Mouse (Mus musculus) ZHBTc4 (cell line): Measurements from ENCODE around the gene Tha1.
A peak's percentile ranks its signal among the peaks of the same experiment; 100 is the strongest.

Experiments
- DNase-seq: peaks from one replicate; pipeline ENCODE4 v3.0.0-alpha.2; 2011; ENCODE audit warnings: low read depth, low spot score

The Tha1 gene

GRCm38 (mm10) chr11:117872861-117873608 lies at the start of gene Tha1:
Gene Tha1 (minus strand): TSS chr11:117873481.
- DNase-seq = no peak

GRCm38 (mm10) chr11:117919211-117919610 lies 45.9 kb upstream of the Tha1 start:
- DNase-seq = no peak

- DNase-seq = no peak
Observed at GRCm38 (mm10) chr11:117918541-117918940, 45.3 kb upstream of the Tha1 start.

- no peak for DNase-seq
Observed at GRCm38 (mm10) chr11:117915837-117916236, 42.6 kb upstream of the Tha1 start.

- DNase-seq = no peak
Observed at GRCm38 (mm10) chr11:117915341-117915740, 42.1 kb upstream of the Tha1 start.

GRCm38 (mm10) chr11:117914531-117914930 lies 41.2 kb upstream of the Tha1 start:
- no peak for DNase-seq

- peak; percentile 95 for DNase-seq
Observed at GRCm38 (mm10) chr11:117912684-117913352, 39.5 kb upstream of the Tha1 start.

- DNase-seq = no peak
Observed at GRCm38 (mm10) chr11:117909337-117909736, 36.1 kb upstream of the Tha1 start.

GRCm38 (mm10) chr11:117904442-117904841 lies 31.2 kb upstream of the Tha1 start:
- no peak for DNase-seq

GRCm38 (mm10) chr11:117902282-117902681 lies 29.0 kb upstream of the Tha1 start:
- DNase-seq = no peak

- no peak for DNase-seq
Observed at GRCm38 (mm10) chr11:117896533-117896932, 23.3 kb upstream of the Tha1 start.

- DNase-seq = no peak
Observed at GRCm38 (mm10) chr11:117894676-117895075, 21.4 kb upstream of the Tha1 start.

GRCm38 (mm10) chr11:117892199-117892598 lies 18.9 kb upstream of the Tha1 start:
- peak; percentile 88 for DNase-seq

GRCm38 (mm10) chr11:117891581-117892175 lies 18.4 kb upstream of the Tha1 start:
- no peak for DNase-seq

GRCm38 (mm10) chr11:117890519-117891282 lies 17.4 kb upstream of the Tha1 start:
- DNase-seq = no peak

GRCm38 (mm10) chr11:117889887-117890340 lies 16.6 kb upstream of the Tha1 start:
- no peak for DNase-seq

GRCm38 (mm10) chr11:117888853-117889822 lies 15.9 kb upstream of the Tha1 start:
- DNase-seq = peak; percentile 90

- peak; percentile 89 for DNase-seq
Observed at GRCm38 (mm10) chr11:117888168-117888852, 15.0 kb upstream of the Tha1 start.

- no peak for DNase-seq
Observed at GRCm38 (mm10) chr11:117886000-117886399, 12.7 kb upstream of the Tha1 start.

GRCm38 (mm10) chr11:117882208-117882607 lies 8.9 kb upstream of the Tha1 start:
- DNase-seq = no peak
